Mouse (Mus musculus): ENCODE measurements around the gene Tfap2c. TPM values are rescaled to one million over a fixed set of nuclear protein-coding genes. Genes with fewer than 3 reads are reported as not detected.
A peak's percentile ranks its signal among the peaks of the same experiment; 100 is the strongest.

Tfap2c gene
- total RNA-seq (2014; fragmentation: Nextera tagmentation) = not detected in 2 replicates
- total RNA-seq (2017) = 0.05 TPM in 1 of 2 replicates, not detected in the other
- polyA plus RNA-seq (2012) = not detected in 2 replicates

DNA sequence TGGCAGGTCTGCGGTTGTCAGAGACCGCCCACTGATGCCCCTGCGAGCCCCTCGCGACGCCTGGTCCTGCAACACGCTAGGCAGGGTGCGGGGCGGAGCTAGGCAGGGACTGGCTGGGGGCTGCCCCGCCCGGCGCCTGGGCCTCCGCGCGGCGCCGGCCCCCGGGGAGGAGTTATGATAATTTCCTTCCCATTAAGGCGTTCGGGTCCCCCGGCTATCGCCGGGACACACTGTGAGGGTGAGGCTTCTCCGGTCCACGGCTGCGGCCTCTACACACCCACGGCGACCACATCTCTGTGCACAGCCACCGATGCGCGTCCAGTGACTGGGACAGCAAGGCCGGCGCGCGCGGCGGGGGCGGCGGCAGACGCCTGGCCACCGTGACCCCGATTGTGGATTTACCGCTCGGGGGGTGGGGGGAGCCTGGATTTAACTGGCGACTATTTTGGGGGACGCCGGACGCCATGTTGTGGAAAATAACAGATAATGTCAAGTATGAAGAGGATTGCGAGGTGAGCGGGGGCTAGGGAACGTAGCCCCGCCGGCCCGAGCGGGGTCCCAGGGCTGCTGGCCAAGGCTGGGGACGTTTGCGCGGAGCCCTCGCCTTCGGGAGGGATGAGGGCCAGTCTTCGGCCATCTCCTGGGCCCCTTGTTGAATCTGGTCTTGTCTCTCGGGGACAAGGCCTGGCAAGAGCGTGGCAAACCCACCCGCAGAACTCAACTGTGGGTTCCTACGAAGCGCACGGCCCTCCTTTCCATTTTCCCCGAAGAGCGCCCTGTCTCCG lies at the start of gene Tfap2c:
Gene Tfap2c (plus strand): TSS at position 223 of the 785 bp plus-strand sequence.
- Histone ChIP-seq H3K9me3 (replicated peaks) (peaks cover 68% of the 10 kb centered on the region), H3K27me3 (ENCODE audit: insufficient read depth, low read length) (peaks cover 6% of the 10 kb centered on the region; the same call in 1 of the 2 replicates), H3K36me3 (replicated peaks) (no peaks in the 10 kb centered on the region), H3K4me3 (ENCODE audit: low read depth, low read length) (no peak within 1 kb of the TSS), H3K4me1 (ENCODE audit: insufficient read depth, low read depth, low read length) (no peaks in the 10 kb centered on the region)
- no peak for ATAC-seq (ENCODE audit: extremely low read depth, insufficient number of reproducible peaks, low FRiP score, poor library complexity, severe bottlenecking)
- no peak for DNase-seq (ENCODE audit: low spot score)
- TF ChIP-seq CTCF (IDR thresholded peaks at IDR 0.05; ENCODE audit: low read depth, low read length) (no peak), GATA1 (IDR thresholded peaks at IDR 0.05; ENCODE audit: borderline replicate concordance, low read length) (no peak), GATA2 (IDR thresholded peaks at IDR 0.05; ENCODE audit: borderline replicate concordance, low read depth, low read length) (no peak)

DNA sequence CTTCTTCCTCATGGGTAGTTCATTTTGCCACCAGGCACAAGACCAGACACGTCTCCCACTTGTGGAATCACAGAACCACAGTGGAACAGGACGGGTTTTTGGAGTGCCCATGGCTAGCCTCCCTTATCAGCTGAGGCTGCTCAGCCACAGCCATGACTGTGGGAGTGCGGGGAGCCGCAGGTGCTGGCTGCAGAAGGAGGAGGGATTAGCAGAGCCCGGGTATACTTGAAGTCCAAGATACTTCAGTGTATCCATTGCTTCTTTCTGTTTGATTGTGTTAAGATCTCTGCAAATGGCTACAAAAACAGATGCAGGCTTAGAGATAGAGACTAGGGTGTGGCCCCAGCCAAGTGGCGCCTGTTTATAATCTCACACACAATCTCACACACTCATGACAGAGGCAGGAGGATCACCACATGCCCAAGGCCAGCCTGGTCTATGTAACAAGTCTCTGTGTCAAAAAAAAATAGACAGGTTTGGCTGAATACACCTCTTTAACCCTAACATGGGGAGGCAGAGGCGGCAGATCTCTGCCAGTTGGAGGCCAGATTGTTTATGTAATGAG lies 48.6 kb upstream of the Tfap2c start:
- peaks cover 12% of the 10 kb centered on the region; the same call in 1 of the 2 replicates for H3K9me3 ChIP-seq (replicated peaks)
- peaks cover 2% of the 10 kb centered on the region; the same call in 1 of the 2 replicates for H3K4me1 ChIP-seq (ENCODE audit: insufficient read depth, low read depth, low read length)
- ATAC-seq (ENCODE audit: extremely low read depth, insufficient number of reproducible peaks, low FRiP score, poor library complexity, severe bottlenecking) = peak; percentile 84
- TF ChIP-seq TAL1 (conservative IDR thresholded peaks at IDR 0.05; ENCODE audit: low read depth, low read length) (no peak), CTCF (IDR thresholded peaks at IDR 0.05; ENCODE audit: low read depth, low read length) (no peak), POLR2AphosphoS5 (IDR thresholded peaks at IDR 0.05; ENCODE audit: insufficient replicate concordance, low read depth, low read length) (no peak), GATA1 (IDR thresholded peaks at IDR 0.05; ENCODE audit: borderline replicate concordance, low read length) (no peak), GATA2 (IDR thresholded peaks at IDR 0.05; ENCODE audit: borderline replicate concordance, low read depth, low read length) (no peak)
- DNase-seq (ENCODE audit: low spot score) = no peak
- no peaks in the 10 kb centered on the region for H3K27me3 ChIP-seq (ENCODE audit: insufficient read depth, low read length)
- H3K4me3 ChIP-seq (ENCODE audit: low read depth, low read length) = no peak overlapping the region
- no peaks in the 10 kb centered on the region for H3K36me3 ChIP-seq (replicated peaks)

DNA sequence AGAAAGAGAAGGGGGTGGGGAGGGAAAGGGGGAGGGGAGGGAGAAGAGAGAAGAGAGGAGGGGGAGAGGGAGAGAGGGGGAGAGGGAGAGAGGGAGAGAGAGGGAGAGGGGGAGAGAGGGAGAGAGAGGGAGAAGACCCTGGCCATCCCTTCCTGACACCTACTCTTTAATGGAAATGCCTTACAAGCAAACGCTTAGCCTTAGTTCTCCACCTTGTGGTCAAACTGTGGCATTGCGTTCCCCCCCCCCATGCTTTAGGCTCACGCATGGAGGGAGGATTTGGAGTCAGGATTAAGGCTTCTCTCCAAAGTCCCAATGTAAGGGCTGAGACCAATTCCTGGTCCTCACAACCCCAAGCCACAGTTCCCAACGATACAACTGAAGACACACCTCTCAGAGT lies 48.1 kb upstream of the Tfap2c start:
- ATAC-seq (ENCODE audit: extremely low read depth, insufficient number of reproducible peaks, low FRiP score, poor library complexity, severe bottlenecking) (no peak), DNase-seq (ENCODE audit: low spot score) (no peak)
- Histone ChIP-seq H3K27me3 (ENCODE audit: insufficient read depth, low read length) (no peaks in the 10 kb centered on the region), H3K4me3 (ENCODE audit: low read depth, low read length) (no peak overlapping the region), H3K9me3 (replicated peaks) (peaks cover 12% of the 10 kb centered on the region; the same call in 1 of the 2 replicates), H3K4me1 (ENCODE audit: insufficient read depth, low read depth, low read length) (peaks cover 2% of the 10 kb centered on the region; the same call in 1 of the 2 replicates), H3K36me3 (replicated peaks) (no peaks in the 10 kb centered on the region)
- peak; percentile 31; the same call in 1 of the 2 replicates for TF ChIP-seq CTCF (IDR thresholded peaks at IDR 0.05; ENCODE audit: low read depth, low read length)
- no peak for TF ChIP-seq GATA1 (IDR thresholded peaks at IDR 0.05; ENCODE audit: borderline replicate concordance, low read length)
- TF ChIP-seq POLR2AphosphoS5 (IDR thresholded peaks at IDR 0.05; ENCODE audit: insufficient replicate concordance, low read depth, low read length) = no peak
- no peak for TF ChIP-seq TAL1 (conservative IDR thresholded peaks at IDR 0.05; ENCODE audit: low read depth, low read length)
- TF ChIP-seq GATA2 (IDR thresholded peaks at IDR 0.05; ENCODE audit: borderline replicate concordance, low read depth, low read length) = no peak

DNA sequence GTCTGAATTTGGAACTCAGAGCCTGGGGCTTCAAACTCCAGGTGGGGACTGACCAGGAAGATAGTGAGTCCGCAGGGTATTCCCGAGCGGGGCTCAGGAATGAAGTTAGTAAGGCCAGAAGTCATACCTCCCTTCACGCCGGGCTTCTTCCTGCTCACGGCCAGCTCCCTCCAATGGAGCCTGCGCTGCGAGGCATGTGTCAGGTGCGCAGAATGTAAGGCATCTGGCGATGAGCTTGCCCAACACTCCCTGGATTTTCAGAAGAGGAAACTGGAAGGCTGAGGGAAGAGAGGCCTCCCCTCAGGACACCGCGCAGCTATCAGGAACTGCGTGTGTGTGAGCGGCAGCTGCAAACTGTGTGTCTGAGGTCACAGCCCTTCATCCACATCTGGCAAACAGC lies 47.2 kb upstream of the Tfap2c start:
- TF ChIP-seq GATA1 (IDR thresholded peaks at IDR 0.05; ENCODE audit: borderline replicate concordance, low read length) (no peak), CTCF (IDR thresholded peaks at IDR 0.05; ENCODE audit: low read depth, low read length) (no peak), TAL1 (conservative IDR thresholded peaks at IDR 0.05; ENCODE audit: low read depth, low read length) (no peak), GATA2 (IDR thresholded peaks at IDR 0.05; ENCODE audit: borderline replicate concordance, low read depth, low read length) (no peak)
- DNase-seq (ENCODE audit: low spot score) = no peak
- H3K9me3 ChIP-seq (replicated peaks) = peaks cover 16% of the 10 kb centered on the region
- peaks cover 2% of the 10 kb centered on the region; the same call in 1 of the 2 replicates for H3K4me1 ChIP-seq (ENCODE audit: insufficient read depth, low read depth, low read length)
- ATAC-seq (ENCODE audit: extremely low read depth, insufficient number of reproducible peaks, low FRiP score, poor library complexity, severe bottlenecking) = no peak
- no peak overlapping the region for H3K4me3 ChIP-seq (ENCODE audit: low read depth, low read length)
- H3K36me3 ChIP-seq (replicated peaks) = no peaks in the 10 kb centered on the region
- no peaks in the 10 kb centered on the region for H3K27me3 ChIP-seq (ENCODE audit: insufficient read depth, low read length)

DNA sequence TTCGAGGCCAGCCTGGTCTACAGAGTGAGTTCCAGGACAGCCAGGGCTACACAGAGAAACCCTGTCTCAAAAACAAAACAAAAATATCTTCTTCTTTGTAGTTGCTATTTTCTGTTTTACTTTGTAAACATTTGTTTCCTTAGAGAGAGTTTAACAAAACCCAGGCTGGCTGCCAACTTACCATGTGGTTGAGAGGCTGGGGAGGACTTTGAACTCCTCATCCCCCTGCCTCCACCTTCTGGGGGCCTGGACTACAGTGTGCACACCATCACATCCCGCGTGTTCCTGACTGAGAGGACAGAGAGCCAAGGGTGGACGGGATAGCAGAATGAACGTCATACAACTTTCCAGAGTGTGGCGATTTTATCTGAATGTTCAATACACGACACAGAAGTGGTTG lies 43.3 kb upstream of the Tfap2c start:
- Histone ChIP-seq H3K36me3 (replicated peaks) (no peaks in the 10 kb centered on the region), H3K9me3 (replicated peaks) (peaks cover 28% of the 10 kb centered on the region), H3K4me1 (ENCODE audit: insufficient read depth, low read depth, low read length) (no peaks in the 10 kb centered on the region; the same call in 1 of the 2 replicates), H3K27me3 (ENCODE audit: insufficient read depth, low read length) (no peaks in the 10 kb centered on the region), H3K4me3 (ENCODE audit: low read depth, low read length) (no peak overlapping the region)
- DNase-seq (ENCODE audit: low spot score) (no peak), ATAC-seq (ENCODE audit: extremely low read depth, insufficient number of reproducible peaks, low FRiP score, poor library complexity, severe bottlenecking) (no peak)
- TF ChIP-seq TAL1 (conservative IDR thresholded peaks at IDR 0.05; ENCODE audit: low read depth, low read length) = no peak
- no peak for TF ChIP-seq POLR2AphosphoS5 (IDR thresholded peaks at IDR 0.05; ENCODE audit: insufficient replicate concordance, low read depth, low read length)
- TF ChIP-seq CTCF (IDR thresholded peaks at IDR 0.05; ENCODE audit: low read depth, low read length) = no peak
- TF ChIP-seq GATA1 (IDR thresholded peaks at IDR 0.05; ENCODE audit: borderline replicate concordance, low read length) = no peak
- no peak for TF ChIP-seq GATA2 (IDR thresholded peaks at IDR 0.05; ENCODE audit: borderline replicate concordance, low read depth, low read length)

DNA sequence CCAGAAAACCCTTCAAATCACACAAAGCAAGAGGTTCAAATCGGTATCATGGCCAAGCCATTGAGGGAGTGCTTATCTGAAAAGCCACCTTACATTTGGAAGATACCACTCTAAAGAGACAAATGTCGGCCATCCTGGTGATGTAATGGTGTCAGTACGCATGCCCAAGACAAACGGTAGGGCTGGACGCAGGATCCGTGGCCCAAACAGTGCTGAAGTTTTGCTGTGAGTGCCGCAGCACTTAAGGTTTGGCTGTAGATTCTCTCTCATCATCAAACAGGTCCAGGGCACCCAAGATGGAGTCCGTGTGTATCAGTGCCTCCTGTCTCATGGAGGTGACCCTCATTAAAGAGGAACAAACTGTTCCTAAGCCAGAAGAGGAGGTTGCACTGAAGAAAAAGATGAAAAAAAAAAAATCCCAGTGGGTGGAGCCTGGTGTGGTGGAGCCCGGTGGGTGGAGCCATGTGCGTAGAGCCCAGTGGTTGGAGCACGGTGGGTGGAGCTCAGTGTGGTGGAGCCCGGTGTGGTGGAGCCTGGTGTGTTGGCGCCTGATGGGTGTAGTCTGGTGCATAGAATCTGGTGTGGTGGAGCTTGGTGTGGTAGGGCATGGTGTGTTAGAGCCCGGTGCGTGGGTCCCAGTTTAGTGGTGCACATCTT lies 39.2 kb upstream of the Tfap2c start:
- Histone ChIP-seq H3K27me3 (ENCODE audit: insufficient read depth, low read length) (no peaks in the 10 kb centered on the region), H3K36me3 (replicated peaks) (no peaks in the 10 kb centered on the region), H3K4me3 (ENCODE audit: low read depth, low read length) (no peak overlapping the region), H3K4me1 (ENCODE audit: insufficient read depth, low read depth, low read length) (no peaks in the 10 kb centered on the region), H3K9me3 (replicated peaks) (peaks cover 28% of the 10 kb centered on the region)
- no peak for ATAC-seq (ENCODE audit: extremely low read depth, insufficient number of reproducible peaks, low FRiP score, poor library complexity, severe bottlenecking)
- no peak for DNase-seq (ENCODE audit: low spot score)
- no peak for TF ChIP-seq GATA2 (IDR thresholded peaks at IDR 0.05; ENCODE audit: borderline replicate concordance, low read depth, low read length)
- no peak for TF ChIP-seq CTCF (IDR thresholded peaks at IDR 0.05; ENCODE audit: low read depth, low read length)
- no peak for TF ChIP-seq GATA1 (IDR thresholded peaks at IDR 0.05; ENCODE audit: borderline replicate concordance, low read length)
- no peak for TF ChIP-seq TAL1 (conservative IDR thresholded peaks at IDR 0.05; ENCODE audit: low read depth, low read length)
- no peak for TF ChIP-seq POLR2AphosphoS5 (IDR thresholded peaks at IDR 0.05; ENCODE audit: insufficient replicate concordance, low read depth, low read length)
